Mouse (Mus musculus): Measurements from ENCODE around the gene Hydin.

The Hydin gene

DNA sequence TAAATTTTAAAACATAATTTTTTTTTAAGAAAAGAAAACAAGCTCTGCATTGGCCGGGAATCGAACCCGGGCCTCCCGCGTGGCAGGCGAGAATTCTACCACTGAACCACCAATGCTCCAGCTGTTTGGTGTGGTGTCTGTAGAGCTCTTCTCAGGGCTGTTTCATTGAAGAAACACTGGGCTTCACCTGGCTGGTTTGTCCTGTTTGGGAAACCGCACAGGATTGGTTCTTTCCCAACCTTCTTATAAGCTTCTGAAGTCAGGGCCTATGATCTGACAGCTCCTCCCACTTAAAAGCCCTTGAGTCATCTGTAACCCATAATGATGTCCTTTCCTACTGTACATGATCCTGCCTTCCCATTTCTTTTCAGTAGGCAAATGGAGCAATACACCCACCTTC lies 364.4 kb downstream of the Hydin start:
- DNase-seq (ENCODE audit: extremely low spot score): no peak

DNA sequence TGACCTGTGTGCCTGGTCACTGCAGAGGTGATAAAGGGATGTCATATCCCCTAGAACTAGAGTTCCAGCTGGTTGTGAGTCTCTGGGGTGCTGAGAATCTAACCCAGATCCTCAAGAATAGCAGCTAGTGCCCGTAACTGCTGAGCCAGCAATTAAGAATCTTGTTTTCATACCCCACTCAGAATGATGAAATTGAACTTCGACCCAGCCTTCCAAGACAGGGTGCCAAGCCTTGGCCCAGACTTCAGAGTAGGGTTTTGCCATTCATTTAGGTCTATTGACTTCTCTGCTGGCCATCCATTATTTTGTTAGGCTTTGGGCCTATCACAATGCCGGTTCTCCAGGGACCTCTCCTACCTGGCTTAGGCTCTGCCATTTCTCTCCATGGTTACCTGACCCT lies 367.0 kb downstream of the Hydin start:
- DNase-seq (ENCODE audit: extremely low spot score): no peak

DNA sequence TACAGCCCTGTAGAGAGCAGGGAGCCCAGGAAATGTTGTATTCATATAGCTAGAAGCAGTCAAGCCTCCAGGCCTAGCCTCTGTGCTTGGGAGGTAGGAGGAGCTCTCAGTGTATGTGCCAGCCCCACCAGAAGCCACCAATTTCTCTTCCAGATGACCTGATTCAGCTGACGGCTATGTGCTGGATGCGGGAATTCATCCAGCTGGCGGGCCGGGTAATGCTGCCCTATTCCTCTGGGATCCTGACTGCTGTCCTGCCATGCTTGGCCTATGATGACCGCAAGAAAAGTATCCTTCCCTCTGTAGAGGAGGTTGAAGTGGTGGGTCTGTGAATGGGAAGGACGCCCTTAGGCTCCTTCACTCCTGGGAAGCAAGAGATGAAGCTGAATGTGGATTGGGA lies 369.4 kb downstream of the Hydin start:
- DNase-seq (ENCODE audit: extremely low spot score): no peak

DNA sequence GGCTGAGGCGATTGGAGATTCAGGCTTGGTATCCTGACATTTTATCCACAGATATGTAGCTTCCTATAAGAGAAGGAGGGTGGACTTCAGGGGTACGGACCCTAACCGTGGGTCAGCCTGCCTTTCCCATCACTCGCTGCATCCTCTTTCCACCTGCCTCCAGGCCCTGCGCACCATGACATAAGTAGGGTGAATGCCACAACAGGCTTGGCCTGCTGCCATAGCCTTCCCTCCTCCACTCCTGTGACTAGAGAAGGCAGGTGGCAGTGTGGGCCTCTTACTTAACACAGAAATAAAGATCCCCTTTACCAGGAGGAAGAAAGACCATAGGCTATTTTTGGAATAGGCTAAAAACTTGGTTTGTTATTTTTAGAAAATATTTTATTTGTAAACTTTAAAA lies 375.6 kb downstream of the Hydin start:
- no peak for DNase-seq (ENCODE audit: extremely low spot score)

DNA sequence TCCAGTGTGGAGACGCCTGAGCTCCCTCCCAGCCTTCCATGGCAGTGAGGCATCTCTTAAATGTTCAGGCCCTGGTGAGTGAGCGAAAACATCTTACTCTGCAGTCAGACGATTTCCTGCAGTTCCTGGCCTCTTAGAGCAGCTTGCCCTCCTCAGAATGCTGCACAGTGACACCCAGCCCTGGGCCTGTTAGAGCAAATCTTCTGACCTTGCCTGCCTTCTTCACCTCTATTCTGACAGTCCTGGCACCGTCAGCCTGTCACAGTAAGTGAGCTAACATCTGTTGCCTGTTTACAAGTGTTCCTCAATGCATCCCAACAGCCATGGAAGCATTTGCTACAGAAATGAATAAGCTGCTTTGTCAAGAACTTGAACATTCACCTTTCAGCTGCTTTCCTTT lies 376.4 kb downstream of the Hydin start:
- no peak for DNase-seq (ENCODE audit: extremely low spot score)

DNA sequence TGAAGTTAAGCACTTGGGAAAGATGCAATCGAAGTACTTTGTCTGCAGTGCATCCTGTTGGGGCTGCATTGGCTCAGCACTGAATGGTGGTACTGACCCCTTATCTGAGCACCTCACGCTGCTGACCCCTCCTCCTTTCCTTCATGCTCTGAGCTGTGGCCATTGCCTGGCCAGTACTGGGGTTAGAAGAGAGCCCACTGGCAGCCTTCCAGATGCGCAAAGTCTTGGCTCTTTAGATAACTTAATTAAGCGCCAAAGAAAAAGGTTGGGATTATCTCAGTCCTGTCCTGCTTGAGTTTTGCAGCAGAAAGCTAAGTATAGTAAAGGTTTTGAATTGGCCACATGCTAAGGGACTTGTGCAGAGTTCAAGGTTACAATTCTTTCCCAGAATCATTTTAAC lies 377.6 kb downstream of the Hydin start:
- DNase-seq (ENCODE audit: extremely low spot score): no peak

DNA sequence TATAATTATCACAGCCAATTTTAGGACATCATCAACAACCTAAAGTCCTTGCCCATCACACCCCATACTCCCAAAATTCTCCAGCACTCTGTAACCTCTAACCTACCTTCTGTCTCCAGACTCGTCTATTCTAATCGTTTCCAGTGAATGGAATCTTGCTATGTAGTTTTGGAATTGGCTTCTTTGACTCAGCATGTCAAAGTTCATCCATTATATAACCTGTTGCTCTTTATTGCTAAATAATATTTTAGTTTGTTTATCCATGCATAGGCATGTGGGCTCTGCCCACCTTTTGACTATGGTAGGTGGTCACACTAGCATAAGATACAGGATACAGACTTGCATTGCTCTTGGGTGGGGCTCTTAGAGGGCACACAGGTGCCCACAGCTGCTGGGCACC lies 378.1 kb downstream of the Hydin start:
- DNase-seq (ENCODE audit: extremely low spot score): no peak

DNA sequence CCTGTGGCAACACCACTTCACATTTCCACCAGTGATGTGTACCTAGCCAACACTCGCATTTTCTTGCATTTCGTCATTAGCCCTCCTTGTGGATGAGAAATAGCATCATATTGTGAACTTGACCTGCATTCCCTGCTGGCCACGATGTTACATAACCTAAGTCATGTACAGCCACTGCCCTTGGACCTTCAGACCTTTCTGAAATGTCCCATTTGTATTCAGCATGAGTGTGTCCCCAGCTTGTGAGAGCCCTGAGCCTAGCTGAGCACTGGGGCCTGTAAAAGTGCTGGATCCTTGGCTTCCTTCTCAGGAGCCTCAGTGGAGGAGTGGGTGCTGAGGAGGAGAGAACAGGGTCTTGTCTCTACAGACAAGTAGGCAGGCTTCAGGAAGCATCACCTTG lies 378.6 kb downstream of the Hydin start:
- DNase-seq (ENCODE audit: extremely low spot score): no peak

DNA sequence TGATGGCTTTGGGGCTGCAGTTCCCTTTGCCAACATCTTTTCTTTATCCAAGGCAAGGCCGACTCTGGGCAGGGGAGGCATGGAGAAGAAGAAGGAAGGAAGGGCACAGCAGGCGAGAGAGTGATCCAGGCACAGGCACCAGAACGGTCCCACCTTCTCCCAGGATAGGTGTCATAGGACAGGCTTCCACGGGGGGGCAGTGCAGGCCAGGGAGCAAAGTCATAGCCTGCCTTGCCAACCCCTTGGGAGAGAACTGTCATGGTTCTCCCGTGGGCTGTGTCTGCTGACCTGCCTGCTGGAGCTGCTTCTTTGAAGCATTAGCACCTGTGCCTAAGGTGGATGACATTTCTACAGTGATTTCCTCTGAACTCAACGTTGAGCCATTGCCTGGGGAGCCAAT lies 379.3 kb downstream of the Hydin start:
- DNase-seq (ENCODE audit: extremely low spot score): peak; percentile 51

DNA sequence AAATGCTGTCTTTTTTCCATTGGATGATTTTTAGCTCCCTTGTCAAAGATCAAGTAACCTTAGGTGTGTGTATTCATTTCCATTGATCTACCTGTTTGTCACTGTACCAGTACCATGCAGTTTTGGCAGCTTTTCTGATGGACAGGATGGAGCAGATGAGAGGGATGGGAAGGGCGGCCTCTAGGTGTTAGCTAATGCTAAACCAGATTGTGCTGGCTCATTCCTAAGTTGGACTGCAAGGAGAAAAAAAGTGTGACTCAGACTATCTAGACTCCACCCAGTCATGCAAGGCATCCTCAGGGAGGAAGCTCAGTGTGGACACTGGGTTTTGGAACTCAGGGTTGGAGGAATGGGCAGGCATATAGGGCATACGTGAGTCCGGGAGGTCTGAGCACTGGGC lies 381.8 kb downstream of the Hydin start:
- DNase-seq (ENCODE audit: extremely low spot score): no peak

DNA sequence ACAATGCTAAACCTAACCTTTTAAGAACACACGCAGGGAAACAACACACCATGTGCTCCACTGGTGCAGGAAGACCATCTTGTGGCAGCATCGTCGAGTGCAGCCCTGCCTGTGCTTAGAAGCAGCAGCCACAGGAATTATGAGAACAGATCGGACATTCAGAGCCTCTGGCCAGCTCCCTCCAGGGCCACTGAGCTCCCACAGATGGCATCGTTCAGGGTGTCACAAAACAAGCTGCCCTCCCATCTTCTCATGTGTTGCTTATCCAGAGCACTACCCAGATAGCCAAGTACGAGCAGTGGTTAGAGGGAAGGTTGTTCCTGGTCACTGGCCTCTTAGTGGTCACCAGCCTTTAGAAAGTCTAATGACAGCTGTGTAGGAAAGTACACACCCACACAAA lies 382.5 kb downstream of the Hydin start:
- no peak for DNase-seq (ENCODE audit: extremely low spot score)

DNA sequence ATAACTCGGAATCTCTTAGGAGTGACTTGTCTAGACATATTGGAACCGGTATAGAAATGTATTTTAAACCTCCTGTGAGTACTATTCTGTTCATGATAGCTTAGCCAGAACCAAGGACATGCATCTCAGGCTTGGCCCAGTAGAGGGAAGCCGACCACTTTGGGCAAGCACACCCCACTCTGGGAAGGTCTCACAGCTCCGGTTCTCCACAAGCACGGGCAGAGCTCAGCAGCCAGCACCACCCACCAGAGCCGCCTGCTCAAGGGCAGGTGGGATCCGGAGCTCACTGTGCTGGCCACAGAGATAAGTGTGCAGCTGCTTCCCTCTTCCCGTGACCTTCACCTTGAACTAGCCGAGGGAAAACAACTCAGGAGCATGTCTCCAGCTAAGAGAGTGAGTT lies 384.1 kb downstream of the Hydin start:
- DNase-seq (ENCODE audit: extremely low spot score): no peak

DNA sequence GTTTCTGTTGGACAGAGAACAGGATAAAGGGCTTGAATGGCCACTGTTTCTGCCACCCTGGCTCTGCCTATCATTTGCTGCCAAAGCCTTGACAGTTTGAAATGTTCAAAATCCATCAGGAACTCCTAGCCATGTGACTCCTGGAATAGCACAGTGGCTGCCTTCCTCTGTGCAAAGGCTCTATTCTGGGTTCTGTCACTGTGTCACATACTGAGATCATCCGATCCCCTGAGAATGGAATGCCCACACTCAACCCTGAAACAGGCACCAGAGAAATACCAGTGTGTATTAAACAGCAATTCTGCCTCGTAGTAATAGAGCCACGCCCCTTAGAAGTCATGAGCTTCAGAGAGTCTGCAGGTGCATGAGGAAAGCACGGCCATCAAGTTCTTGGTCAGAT lies 385.1 kb downstream of the Hydin start:
- no peak for DNase-seq (ENCODE audit: extremely low spot score)

DNA sequence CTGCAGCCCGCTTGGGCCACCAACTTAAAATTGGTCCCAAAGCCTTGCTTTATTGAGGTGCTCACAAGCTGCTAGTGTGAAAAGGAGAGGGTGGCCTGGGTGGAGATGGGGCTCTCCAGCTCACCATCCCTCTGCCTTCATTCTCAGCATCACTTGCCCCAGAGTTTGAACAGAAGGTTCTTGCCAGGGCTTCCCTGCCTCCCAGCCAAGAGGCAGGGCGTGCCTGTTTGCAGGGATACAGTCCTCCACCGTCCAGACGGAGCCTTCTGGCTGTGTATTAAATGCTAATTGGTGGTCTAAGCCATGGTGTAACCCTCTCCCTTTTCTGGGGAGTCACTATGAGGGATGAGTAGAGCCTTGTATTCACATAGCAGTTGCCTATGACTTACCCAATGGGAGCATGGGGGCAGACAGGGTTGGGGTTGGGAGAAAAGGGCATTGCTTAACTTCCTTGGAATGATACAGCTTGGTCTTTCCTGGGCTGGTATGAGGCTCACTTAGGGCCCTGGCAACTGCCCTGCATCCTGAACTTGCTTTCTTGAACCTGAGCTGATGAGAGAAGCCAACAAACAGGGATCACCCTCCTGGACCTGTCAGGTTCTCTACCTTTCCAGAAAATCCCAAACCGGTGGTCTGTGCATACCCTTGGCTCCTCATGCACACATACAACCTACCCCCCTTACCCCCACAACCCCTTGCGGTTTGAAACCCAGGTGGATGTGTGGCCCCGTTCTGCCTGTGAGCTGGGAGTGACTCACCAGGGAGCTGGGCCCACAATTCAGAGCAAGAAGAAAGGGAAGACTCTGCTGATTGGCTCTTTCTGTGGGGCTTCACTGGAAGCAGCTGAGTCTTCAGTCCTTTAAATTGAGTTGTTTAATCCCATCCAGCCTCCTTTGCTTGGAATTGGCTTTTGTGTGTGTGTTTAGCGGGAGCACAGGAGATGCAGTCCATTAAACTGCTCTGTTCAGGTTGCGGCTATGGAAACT lies 387.6 kb downstream of the Hydin start:
- no peak for DNase-seq (ENCODE audit: extremely low spot score)

DNA sequence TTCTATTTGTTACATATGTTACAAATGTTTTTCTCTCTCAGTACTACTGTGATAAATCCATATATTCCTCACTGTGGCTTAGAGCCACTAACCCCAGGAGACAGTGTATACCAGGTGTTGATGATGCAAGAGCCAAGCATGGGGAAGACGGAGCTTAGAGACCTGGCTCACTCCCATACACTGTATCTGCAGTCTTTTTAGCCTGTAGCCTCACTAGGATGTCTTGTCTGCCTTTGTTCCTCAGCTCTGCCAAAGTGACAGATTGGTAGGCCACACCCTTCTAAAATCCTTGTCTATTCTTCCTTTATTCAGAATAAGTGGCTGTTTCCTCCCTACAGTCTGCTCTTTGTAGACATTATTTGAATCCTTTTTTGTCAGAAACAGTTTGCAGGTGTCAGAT lies 389.1 kb downstream of the Hydin start:
- DNase-seq (ENCODE audit: extremely low spot score): no peak

DNA sequence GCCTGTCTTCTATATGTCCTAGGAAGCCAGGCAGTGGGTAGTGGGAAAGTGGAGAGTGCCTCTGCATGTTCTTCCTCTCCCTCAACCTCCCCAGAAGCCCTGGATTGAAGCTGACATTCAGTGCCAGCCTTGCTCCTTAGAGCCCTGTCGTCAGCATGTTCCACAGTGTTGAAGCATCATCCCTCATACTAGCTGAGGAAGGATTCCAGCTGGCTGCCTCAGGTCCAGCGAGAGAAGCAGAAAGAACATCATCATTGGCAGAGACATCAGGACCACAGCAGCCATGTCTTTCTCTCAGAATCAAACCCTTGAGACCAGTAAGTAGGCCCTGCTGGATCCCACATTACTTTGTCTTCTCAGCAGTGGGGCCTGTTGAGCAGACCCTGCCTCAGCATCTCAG lies 390.9 kb downstream of the Hydin start:
- no peak for DNase-seq (ENCODE audit: extremely low spot score)

Data from embryo, embryonic 9.5 days (tissue).